Mouse (Mus musculus): ENCODE results near the gene Slc47a1.

DNA sequence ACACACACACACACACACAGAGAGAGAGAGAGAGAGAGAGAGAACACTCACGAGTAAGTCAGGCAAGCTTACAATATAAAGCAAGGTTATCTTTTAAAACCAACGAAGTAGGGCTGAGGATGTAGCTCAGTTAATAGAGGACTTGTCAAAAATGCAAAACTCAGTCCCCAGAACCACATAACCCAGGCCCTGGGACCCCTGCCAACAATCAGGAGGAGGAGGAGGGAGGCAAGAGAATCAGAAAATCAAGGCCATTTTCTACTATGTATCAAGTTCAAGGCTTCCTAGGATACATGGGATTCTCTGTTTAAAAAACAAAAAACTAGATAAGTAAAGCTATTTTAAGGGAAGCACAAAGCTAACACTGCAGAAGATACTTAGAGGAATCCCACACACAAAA lies 61.3 kb downstream of the Slc47a1 start:
- TF ChIP-seq CTCF (IDR thresholded peaks at IDR 0.05; ENCODE audit: low read depth, low read length) (no peak), GATA2 (IDR thresholded peaks at IDR 0.05; ENCODE audit: borderline replicate concordance, low read depth, low read length) (no peak), POLR2AphosphoS5 (IDR thresholded peaks at IDR 0.05; ENCODE audit: insufficient replicate concordance, low read depth, low read length) (no peak)
